Mouse (Mus musculus) kidney, postnatal 14 days (tissue): ENCODE results near the gene Snrpa.
A peak's percentile ranks its signal among the peaks of the same experiment; 100 is the strongest.

ENCODE experiments used
- DNase-seq: peaks from one replicate; pipeline ENCODE4 v3.0.0; 2022; ENCODE audit warnings: mixed read lengths

The Snrpa gene

GRCm38 (mm10) chr7:27198355-27198754, 2.3 kb upstream of the Snrpa start:
- DNase-seq, result no peak

- DNase-seq, result no peak
Measured at GRCm38 (mm10) chr7:27197634-27198033, 1.6 kb upstream of the Snrpa start.

- no peak for DNase-seq
Measured at GRCm38 (mm10) chr7:27197136-27197535, 1.1 kb upstream of the Snrpa start.

GRCm38 (mm10) chr7:27193731-27194130, 2.3 kb downstream of the Snrpa start:
- no peak for DNase-seq

- no peak for DNase-seq
Measured at GRCm38 (mm10) chr7:27192434-27192833, 3.6 kb downstream of the Snrpa start.

- DNase-seq, result no peak
Measured at GRCm38 (mm10) chr7:27189271-27189931, 6.7 kb downstream of the Snrpa start.

GRCm38 (mm10) chr7:27185986-27186385, 10.1 kb downstream of the Snrpa start:
- DNase-seq, result no peak

GRCm38 (mm10) chr7:27184964-27185363, 11.1 kb downstream of the Snrpa start:
- DNase-seq, result no peak

GRCm38 (mm10) chr7:27182498-27182897, 13.6 kb downstream of the Snrpa start:
- DNase-seq, result no peak

- no peak for DNase-seq
Measured at GRCm38 (mm10) chr7:27180837-27181695, 15.0 kb downstream of the Snrpa start, which contains the start of the genes Gm21983 and Mia. TSS of gene Gm21983 (minus strand) at chr7:27181086. TSS of gene Mia (minus strand) at chr7:27181157.

GRCm38 (mm10) chr7:27180036-27180435, 16.0 kb downstream of the Snrpa start:
- DNase-seq, result peak; percentile 88

- no peak for DNase-seq
Measured at GRCm38 (mm10) chr7:27179217-27179918, 16.7 kb downstream of the Snrpa start.

GRCm38 (mm10) chr7:27178324-27179216, 17.5 kb downstream of the Snrpa start, which contains the start of gene Rab4b:
TSS of gene Rab4b (minus strand) at chr7:27178896.
- peak; percentile 100 for DNase-seq

GRCm38 (mm10) chr7:27177942-27178323, 18.1 kb downstream of the Snrpa start:
- DNase-seq, result no peak

- no peak for DNase-seq
Measured at GRCm38 (mm10) chr7:27174896-27175295, 21.2 kb downstream of the Snrpa start.

GRCm38 (mm10) chr7:27174496-27174895, 21.6 kb downstream of the Snrpa start:
- DNase-seq, result no peak

- DNase-seq, result no peak
Measured at GRCm38 (mm10) chr7:27170981-27171380, 25.1 kb downstream of the Snrpa start.

- DNase-seq, result no peak
Measured at GRCm38 (mm10) chr7:27168371-27168770, 27.7 kb downstream of the Snrpa start.

- DNase-seq, result no peak
Measured at GRCm38 (mm10) chr7:27167475-27168094, 28.5 kb downstream of the Snrpa start.

- DNase-seq, result peak; percentile 97
Measured at GRCm38 (mm10) chr7:27166614-27167474, 29.2 kb downstream of the Snrpa start, which contains the start of gene Egln2. TSS of gene Egln2 (minus strand) at chr7:27166802.

- peak; percentile 95 for DNase-seq
Measured at GRCm38 (mm10) chr7:27166229-27166613, 29.9 kb downstream of the Snrpa start.
